Mouse (Mus musculus) stomach, postnatal 0 days (tissue): Measurements from ENCODE around the gene Khdc1a.

Source experiments
- CTCF ChIP-seq: IDR thresholded peaks from 2 replicates; pipeline ENCODE4 v1.5.1; 2016; ENCODE audit warnings: antibody characterized with exemption, low read depth, mild to moderate bottlenecking, moderate library complexity
- EP300 ChIP-seq: optimal IDR thresholded peaks from 2 replicates; pipeline ENCODE3; 2016; ENCODE audit warnings: antibody characterized with exemption

DNA sequence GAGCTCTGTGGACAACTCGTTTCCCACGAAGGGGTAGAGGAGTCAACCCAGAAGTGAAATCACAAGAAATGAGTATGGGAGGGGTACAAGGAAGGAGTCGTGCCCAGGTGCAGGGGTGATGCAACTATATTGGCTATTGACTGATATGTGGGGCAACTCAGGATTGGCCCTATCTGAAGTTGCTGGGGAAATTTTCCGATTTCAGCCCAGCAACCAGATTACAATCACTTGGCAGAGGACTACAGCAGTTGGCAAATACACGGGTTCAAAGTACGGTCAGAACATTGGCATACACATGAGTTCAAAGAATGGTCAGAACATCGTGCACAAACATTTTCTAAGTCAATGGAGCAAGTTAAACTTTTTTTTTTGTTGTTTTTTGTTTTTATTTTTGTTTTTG is 22.7 kb upstream of the Khdc1a start:
- TF ChIP-seq CTCF (no peak), EP300 (no peak)
